Mouse (Mus musculus): ENCODE measurements at regions not wholly inside any gene's neighbourhood (a gene's known extent, or its start where the extent isn't known, plus 50 kb on each side); places are given as distances from the start of the nearest gene placed in this dataset.

DNA sequence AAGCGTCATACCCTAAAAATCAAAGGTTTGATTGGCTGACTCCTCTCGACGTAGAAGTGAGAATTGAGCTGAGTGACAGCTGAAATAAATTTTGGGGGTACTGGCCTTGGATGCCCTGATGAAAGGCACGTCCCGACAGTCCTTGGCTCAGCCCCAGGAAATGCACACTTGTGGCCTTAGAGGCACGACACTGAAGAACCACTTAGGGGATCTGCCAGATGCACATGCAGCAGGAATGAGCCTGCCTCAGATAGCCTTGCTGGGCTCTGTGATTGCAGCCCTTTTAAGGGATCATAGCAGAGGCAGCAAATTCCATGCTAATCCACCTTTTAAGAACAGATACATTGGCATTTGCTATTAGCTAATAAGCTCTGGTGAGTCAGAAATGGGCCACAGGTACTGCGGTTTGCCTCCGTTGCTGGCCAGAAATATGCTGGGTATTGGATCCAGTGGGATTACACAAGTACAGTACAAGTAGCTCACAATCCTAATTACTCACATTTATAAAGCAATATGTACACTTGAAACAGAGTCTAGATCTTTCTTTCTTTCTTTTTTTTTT, 1463.3 kb downstream of the Slc22a22 start:
- ATAC-seq = no peak

GRCm38 (mm10) chr15:56008603-56009174, 1468.7 kb downstream of the Slc22a22 start:
- no peak overlapping the region for H3K27ac ChIP-seq (ENCODE audit: low read depth)
- TF ChIP-seq CTCF (IDR thresholded peaks at IDR 0.05; ENCODE audit: low read depth) = no peak
- DNase-seq (no peak), ATAC-seq (no peak)
- no peak overlapping the region for H3K9ac ChIP-seq (replicated peaks)
- H3K9me3 ChIP-seq (ENCODE audit: low read length) = no peaks in the 10 kb centered on the region
- no peaks in the 10 kb centered on the region for H3K27me3 ChIP-seq (ENCODE audit: insufficient read depth, low read length)
- 78% methylated on average over 5 of the region's 5 CpGs for WGBS (ENCODE audit: insufficient replicate concordance)
- H3K36me3 ChIP-seq (replicated peaks; ENCODE audit: insufficient read depth, low read length) = no peaks in the 10 kb centered on the region
- no peaks in the 10 kb centered on the region for H3K4me1 ChIP-seq (ENCODE audit: insufficient read depth)
- H3K4me3 ChIP-seq (ENCODE audit: low read depth, low read length) = no peak overlapping the region
- no peak overlapping the region for H3K4me2 ChIP-seq (ENCODE audit: low read depth, low read length)

More for the DNA sequence above, 1463.3 kb downstream of the Slc22a22 start:
- Histone ChIP-seq H3K4me2 (ENCODE audit: low read depth, low read length) (no peak overlapping the region), H3K9me3 (ENCODE audit: low read length) (no peaks in the 10 kb centered on the region), H3K36me3 (replicated peaks; ENCODE audit: insufficient read depth, low read length) (no peaks in the 10 kb centered on the region), H3K27me3 (ENCODE audit: insufficient read depth, low read length) (no peaks in the 10 kb centered on the region), H3K4me3 (ENCODE audit: low read depth, low read length) (no peak overlapping the region), H3K9ac (replicated peaks) (no peak overlapping the region), H3K4me1 (ENCODE audit: insufficient read depth) (no peaks in the 10 kb centered on the region), H3K27ac (ENCODE audit: low read depth) (no peak overlapping the region)
- no peak for DNase-seq
- no peak for TF ChIP-seq EP300 (IDR thresholded peaks at IDR 0.05; ENCODE audit: low read depth)
- no peak for TF ChIP-seq CTCF (IDR thresholded peaks at IDR 0.05; ENCODE audit: low read depth)
- 80% methylated on average over 8 of the region's 8 CpGs for WGBS (ENCODE audit: insufficient replicate concordance)

- no peak for ATAC-seq
- no peak overlapping the region for H3K4me2 ChIP-seq (ENCODE audit: low read depth, low read length)
- no peaks in the 10 kb centered on the region for H3K4me1 ChIP-seq (ENCODE audit: insufficient read depth)
- H3K9me3 ChIP-seq (ENCODE audit: low read length) = no peaks in the 10 kb centered on the region
- no peak for TF ChIP-seq EP300 (IDR thresholded peaks at IDR 0.05; ENCODE audit: low read depth)
- no peak for TF ChIP-seq CTCF (IDR thresholded peaks at IDR 0.05; ENCODE audit: low read depth)
- H3K27ac ChIP-seq (ENCODE audit: low read depth) = no peak overlapping the region
- H3K4me3 ChIP-seq (ENCODE audit: low read depth, low read length) = no peak overlapping the region
- WGBS (ENCODE audit: insufficient replicate concordance) = 75% methylated on average over 3 of the region's 3 CpGs
- no peaks in the 10 kb centered on the region for H3K36me3 ChIP-seq (replicated peaks; ENCODE audit: insufficient read depth, low read length)
- no peaks in the 10 kb centered on the region for H3K27me3 ChIP-seq (ENCODE audit: insufficient read depth, low read length)
- DNase-seq = no peak
- H3K9ac ChIP-seq (replicated peaks) = no peak overlapping the region
These were observed 1470.0 kb downstream of the Slc22a22 start for GRCm38 (mm10) chr15:56007376-56007775.

DNA sequence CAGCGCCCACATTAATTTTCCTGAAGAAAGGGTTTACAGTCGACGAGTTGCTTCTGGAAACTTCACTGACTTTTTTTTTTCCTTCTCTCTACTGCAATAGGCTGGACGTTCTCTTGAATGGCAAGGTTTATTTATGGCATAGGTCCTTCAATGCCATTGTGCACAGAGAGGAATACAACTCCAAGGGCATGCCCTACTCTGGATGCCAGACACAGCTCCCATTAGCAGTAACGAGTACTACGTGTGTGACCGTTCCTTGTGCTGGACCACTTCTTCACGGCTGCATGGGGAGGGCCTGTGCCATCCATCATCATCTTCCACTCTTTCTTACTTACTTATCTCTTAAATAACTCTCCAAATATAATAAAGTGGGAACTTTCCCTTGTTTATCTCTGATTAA, 1472.1 kb downstream of the Slc22a22 start:
- DNase-seq (no peak), ATAC-seq (no peak)
- H3K27ac ChIP-seq (ENCODE audit: low read depth) = no peak overlapping the region
- H3K9me3 ChIP-seq (ENCODE audit: low read length) = no peaks in the 10 kb centered on the region
- H3K4me2 ChIP-seq (ENCODE audit: low read depth, low read length) = no peak overlapping the region
- no peak overlapping the region for H3K9ac ChIP-seq (replicated peaks)
- 79% methylated on average over 8 of the region's 8 CpGs for WGBS (ENCODE audit: insufficient replicate concordance)
- no peaks in the 10 kb centered on the region for H3K4me1 ChIP-seq (ENCODE audit: insufficient read depth)
- no peaks in the 10 kb centered on the region for H3K36me3 ChIP-seq (replicated peaks; ENCODE audit: insufficient read depth, low read length)
- H3K27me3 ChIP-seq (ENCODE audit: insufficient read depth, low read length) = no peaks in the 10 kb centered on the region
- H3K4me3 ChIP-seq (ENCODE audit: low read depth, low read length) = no peak overlapping the region
- TF ChIP-seq EP300 (IDR thresholded peaks at IDR 0.05; ENCODE audit: low read depth) (no peak), CTCF (IDR thresholded peaks at IDR 0.05; ENCODE audit: low read depth) (no peak)

DNA sequence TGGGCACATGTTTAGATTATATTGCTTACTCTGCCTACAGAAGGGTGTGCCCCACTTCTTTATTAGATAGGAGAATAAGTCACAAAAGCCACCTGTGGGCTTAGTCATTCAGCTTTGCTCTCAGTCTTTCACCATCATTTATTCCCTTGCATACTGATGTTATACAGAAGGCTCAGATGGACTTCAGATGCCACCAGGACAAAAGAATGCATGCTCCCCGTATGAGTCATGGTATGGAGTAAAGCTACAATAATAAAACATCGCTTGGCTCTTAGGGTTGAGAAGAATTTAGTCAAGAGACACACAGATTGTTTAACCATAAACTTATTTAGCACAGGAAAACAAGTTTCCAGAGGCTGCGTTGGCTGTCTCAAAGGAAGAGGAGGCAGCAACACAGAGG, 1473.5 kb downstream of the Slc22a22 start:
- TF ChIP-seq CTCF (IDR thresholded peaks at IDR 0.05; ENCODE audit: low read depth) = no peak
- TF ChIP-seq EP300 (IDR thresholded peaks at IDR 0.05; ENCODE audit: low read depth) = no peak
- Histone ChIP-seq H3K27me3 (ENCODE audit: insufficient read depth, low read length) (no peaks in the 10 kb centered on the region), H3K9ac (replicated peaks) (no peak overlapping the region), H3K4me1 (ENCODE audit: insufficient read depth) (no peaks in the 10 kb centered on the region), H3K9me3 (ENCODE audit: low read length) (no peaks in the 10 kb centered on the region), H3K36me3 (replicated peaks; ENCODE audit: insufficient read depth, low read length) (no peaks in the 10 kb centered on the region), H3K4me2 (ENCODE audit: low read depth, low read length) (no peak overlapping the region), H3K27ac (ENCODE audit: low read depth) (no peak overlapping the region), H3K4me3 (ENCODE audit: low read depth, low read length) (no peak overlapping the region)
- DNase-seq = no peak
- WGBS (ENCODE audit: insufficient replicate concordance) = 74% methylated on average over 3 of the region's 3 CpGs
- no peak for ATAC-seq

- Histone ChIP-seq H3K27me3 (ENCODE audit: insufficient read depth, low read length) (no peaks in the 10 kb centered on the region), H3K4me2 (ENCODE audit: low read depth, low read length) (no peak overlapping the region), H3K4me1 (ENCODE audit: insufficient read depth) (no peaks in the 10 kb centered on the region), H3K36me3 (replicated peaks; ENCODE audit: insufficient read depth, low read length) (no peaks in the 10 kb centered on the region), H3K9ac (replicated peaks) (no peak overlapping the region), H3K27ac (ENCODE audit: low read depth) (no peak overlapping the region), H3K4me3 (ENCODE audit: low read depth, low read length) (no peak overlapping the region), H3K9me3 (ENCODE audit: low read length) (no peaks in the 10 kb centered on the region)
- ATAC-seq (no peak), DNase-seq (no peak)
- WGBS (ENCODE audit: insufficient replicate concordance) = 71% methylated on average over 4 of the region's 4 CpGs
- TF ChIP-seq CTCF (IDR thresholded peaks at IDR 0.05; ENCODE audit: low read depth) (no peak), EP300 (IDR thresholded peaks at IDR 0.05; ENCODE audit: low read depth) (no peak)
These were observed 1477.8 kb downstream of the Slc22a22 start for GRCm38 (mm10) chr15:55999605-56000004.
